Mouse (Mus musculus) left cerebral cortex, adult 8-10 months (tissue): ENCODE results near the gene Abl2. TPM values are rescaled to one million over a fixed set of nuclear protein-coding genes. Genes with fewer than 3 reads are reported as not detected.

Source experiments
- DNase-seq, 2 experiments: peaks; one replicate each; pipeline ENCODE4 v3.0.0; 2022; ENCODE audit warnings: low spot score in 2 of 2
- total RNA-seq, 4 experiments: library from RNA; stranded (reverse); gene quantifications; 2 replicates each; pipeline ENCODE4 v1.2.4; 2022

Abl2 gene
- total RNA-seq, 4 experiments from 2014 or later: 58.0 to 62.1 (median 60.6) TPM

DNA sequence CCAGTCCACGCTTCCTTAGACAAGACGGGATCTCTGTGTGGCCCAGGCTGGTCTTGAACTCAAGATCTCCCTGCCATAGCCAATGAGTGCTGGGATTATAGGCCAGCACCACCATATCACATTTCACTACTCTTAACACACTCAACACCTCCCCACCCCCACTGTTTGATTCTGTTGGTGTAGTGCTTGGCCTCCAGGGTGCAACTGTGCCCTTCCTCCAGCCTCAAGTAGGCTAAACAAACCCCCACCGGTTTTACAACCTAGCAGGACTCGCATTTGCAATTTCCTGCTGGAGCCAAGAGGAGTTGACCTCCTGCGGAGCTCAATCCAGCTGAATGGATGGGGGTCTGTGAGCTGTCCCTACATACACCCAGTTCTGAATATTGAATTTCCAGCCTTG lies 110.0 kb downstream of the Abl2 start:
- no peak for DNase-seq

DNA sequence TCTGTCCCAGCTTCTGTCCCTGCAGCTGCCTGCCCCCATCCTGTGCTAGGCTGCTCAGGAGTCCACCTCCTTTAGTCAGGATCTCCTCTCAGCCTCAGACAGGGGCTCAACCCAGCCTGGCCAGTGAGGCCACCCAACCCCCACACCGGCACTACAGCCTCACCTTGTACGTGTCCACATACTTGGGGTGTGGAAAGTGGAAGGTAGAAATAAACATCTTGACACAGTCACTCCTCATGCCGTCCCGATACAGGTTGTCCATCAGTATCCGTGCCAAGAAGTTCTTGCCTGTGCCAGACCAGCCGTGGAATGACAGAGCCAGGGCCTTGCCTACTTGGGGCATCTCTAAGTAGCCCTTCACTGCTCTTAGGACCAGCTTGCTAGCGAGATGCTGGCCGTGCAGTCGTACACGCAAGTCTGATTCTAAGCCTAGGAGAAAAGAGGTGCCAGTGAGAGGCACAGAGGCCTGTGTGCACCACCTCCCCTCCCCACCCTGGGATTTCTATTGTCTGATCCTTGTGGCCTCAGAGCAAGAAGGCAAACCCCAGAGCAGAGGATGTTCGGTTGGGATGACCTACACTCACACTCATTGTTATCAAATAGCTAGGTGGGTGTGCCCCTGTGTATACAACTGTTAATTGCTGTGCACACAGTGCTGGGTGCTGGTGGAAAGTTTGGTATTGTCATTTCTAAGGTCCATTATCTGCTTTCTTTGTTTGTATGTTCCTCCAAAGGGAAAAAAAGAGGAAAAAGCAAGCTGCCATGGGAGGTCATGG lies 110.8 kb downstream of the Abl2 start:
- no peak for DNase-seq

DNA sequence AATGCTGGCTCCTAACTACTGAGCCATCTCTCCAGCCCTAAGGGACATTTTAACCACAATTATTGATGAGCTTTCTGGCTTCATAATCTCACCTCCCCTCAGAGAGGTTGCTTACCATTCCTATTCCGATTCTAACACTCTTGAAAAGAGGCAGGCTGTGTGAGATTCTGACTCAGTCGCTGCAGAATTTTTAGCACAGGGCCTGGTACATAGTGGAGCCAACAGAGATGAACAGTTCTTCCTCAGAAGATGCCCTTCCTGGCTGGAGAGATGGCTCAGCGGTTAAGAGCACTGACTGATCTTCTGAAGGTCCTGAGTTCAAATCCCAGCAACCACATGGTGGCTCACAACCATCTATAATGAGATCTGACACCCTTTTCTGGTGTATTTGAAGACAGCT lies 113.3 kb downstream of the Abl2 start:
- no peak for DNase-seq

DNA sequence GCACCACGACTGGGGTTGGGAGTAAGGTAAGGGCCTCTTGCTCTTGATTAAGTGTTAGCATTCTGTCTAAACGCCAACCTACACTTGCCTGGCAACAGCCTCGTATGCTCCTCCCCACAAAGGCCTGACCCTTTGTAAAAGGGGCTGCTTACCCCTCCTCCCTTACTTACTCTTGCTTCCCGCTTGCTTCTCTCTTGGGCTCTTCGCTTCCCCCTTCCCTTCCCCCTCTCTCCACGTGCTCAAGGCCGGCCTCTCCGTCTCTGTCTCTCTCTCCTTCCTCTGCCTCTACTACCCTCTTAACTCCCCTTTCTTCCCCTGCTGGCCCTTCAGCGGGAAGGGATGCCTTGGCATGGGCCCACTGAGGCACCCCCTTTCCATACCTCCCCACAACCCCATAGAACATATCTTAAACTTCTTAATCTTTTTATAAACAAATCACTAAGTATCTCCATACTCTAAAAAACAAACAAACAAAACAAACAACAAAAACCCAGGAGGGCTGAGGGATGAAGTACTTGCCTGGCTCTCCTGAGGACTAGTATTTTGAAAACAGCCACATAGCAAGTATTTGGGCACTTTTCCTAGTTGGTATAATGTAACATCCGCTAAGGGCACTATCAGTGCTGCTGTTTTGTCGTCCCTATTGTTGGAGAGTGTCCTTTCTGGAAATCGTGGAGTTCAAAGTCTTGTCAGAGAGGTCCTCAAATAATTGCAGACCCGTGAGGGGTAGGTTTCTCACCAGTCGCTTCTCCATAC lies 114.3 kb downstream of the Abl2 start:
- DNase-seq: no peak

DNA sequence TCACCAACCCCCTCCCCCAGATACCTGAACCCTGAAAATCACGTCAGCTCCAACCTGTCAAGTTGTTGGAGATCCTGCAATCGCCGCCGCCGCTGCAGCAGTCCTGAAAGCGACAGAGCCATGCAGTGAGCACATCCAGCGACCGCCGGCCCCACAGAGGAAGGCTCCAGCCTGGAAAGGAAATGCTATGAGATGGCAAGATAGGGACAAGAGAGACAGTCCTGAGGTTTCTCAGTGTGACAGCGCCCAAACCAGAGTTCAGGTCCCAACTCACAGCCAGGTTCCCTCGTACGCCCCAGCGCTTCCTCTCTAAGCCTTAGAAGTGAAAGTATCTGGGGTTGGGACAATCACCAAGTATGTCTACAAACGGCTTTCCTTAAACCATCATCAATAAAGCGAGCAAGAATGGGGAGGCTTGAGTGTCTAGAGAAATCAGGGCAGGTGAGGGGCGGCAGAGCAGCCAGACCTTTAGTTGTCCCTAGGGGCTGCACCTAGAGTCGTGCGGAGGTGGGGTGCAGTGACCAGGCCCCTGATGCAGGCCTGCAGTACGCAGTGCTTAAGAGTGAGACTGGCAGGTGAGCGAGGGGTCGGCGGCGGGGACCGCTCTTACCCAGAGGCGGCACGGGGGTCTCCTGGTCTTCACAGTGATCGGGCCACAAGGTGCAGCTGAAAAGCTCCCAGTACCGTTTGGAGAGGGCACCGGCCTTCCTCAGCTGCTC lies 115.0 kb downstream of the Abl2 start:
- peak in 1 of 2 experiments; percentile 28 for DNase-seq

DNA sequence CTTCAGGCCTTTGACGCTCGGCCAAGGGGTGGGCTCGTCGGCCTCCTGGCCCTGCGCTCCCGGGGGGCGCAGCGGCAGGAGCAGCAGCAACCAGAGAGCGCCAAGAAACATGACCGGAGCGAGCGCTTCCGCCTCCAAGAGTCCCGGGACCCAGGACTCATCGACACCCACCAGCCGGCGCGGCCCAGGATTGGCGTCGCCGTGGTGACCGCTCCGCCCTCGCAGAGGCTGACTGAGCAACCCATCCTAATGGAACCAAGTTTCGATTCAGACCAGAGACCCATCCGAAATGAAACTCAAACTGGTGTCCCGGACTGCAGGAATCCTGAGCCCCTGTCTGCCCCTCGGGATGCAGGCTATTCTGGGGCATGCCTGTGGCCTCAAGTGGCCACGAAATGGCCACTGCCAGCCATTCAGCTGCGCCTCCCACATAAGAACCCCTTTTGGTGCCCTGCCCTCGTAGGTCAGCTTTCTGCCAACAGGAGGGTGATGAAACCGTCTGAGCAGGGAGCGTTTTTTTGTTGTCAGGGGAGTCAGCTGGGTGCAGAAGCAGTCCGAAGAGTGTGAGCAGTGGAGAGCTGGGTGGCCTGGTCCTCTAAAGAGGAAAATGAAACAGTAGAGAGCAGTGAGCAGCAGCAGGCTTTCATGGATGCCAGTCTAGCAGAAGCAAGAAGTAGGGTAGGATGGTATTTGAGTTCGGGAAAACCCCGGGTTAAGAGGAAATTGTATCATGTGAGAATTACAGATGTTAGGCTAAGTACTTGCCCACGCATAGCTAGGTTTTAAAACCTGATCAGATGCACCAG lies 115.8 kb downstream of the Abl2 start, which contains the start of gene Tor3a:
TSS of gene Tor3a (minus strand) at position 162 of the 806 bp plus-strand sequence.
- DNase-seq: no peak

DNA sequence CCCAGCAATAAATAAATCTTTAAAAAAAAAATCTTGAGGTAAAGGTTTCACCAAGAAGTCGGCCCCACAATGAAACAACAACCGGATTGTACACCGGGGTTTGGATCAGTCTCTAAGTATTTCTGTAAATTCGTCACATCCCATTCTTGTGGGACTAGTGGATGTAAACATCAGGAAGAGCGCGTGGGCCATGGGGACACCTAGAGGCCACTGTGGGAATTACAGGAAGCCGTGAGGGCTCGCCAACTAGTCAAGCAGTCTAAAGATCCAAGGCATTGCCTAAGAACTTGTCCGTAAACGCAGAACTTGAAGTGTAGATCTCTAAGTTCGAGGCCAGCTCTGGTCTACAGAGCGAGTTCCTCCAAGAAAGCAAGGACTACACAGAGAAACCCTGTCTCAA lies 117.6 kb downstream of the Abl2 start:
- DNase-seq: peak in 1 of 2 experiments; percentile 39

DNA sequence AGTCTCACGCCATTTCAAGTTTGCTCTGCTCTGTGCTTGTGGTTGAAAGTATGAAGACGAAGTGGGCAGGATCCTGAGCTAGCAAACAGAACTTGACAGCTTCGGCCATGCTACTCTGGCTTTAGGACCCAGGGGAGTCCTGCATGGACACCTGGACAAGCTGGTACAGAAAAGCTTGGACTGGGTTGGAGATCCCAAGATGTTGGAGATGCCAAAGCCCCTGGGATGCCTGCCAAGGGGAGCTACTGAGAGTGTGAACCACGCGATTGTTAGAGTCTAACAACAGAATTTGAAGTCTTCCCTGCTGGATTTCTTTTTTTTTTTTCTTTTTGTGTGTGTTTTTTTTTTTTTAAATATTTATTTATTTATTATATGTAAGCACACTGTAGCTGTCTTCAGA lies 118.0 kb downstream of the Abl2 start:
- DNase-seq: no peak

DNA sequence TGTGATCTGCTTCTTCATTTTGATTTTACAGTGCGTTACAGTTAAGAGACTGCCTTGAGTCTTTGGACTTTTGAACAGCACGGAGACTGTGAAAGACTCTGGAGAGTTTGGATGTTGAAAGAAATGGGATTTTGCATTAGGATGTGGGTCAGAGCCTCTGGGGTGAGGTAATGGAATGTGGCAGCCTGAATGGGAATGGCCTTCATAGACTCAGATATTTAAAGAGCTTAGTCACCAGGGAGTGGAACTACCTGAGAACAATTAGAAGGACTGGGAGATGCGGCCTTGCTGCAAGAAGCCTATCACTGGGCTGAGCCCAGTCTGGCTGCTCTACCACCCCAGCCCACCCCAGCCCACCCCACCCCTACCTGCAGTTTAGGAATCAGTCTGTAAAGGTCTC lies 118.6 kb downstream of the Abl2 start:
- DNase-seq: no peak

DNA sequence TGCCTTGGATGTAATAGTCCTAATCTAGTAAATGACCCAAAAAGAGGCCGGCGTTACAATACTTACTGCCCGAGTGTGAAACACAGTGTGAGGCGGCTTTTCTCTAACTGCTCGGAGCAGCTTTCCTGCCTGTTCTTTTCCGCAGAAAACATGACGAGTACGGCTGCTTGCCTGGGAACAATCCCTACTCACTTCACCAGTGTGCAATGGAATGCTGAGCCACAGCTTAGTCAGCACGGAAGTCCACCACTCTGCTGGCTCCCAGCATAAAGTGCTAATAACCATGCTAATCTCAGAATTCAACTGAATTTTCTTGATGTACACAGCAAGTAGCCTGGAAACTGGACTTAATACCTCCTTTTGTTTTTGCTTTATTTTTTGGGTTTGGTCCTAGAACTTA lies 121.0 kb downstream of the Abl2 start:
- no peak for DNase-seq

DNA sequence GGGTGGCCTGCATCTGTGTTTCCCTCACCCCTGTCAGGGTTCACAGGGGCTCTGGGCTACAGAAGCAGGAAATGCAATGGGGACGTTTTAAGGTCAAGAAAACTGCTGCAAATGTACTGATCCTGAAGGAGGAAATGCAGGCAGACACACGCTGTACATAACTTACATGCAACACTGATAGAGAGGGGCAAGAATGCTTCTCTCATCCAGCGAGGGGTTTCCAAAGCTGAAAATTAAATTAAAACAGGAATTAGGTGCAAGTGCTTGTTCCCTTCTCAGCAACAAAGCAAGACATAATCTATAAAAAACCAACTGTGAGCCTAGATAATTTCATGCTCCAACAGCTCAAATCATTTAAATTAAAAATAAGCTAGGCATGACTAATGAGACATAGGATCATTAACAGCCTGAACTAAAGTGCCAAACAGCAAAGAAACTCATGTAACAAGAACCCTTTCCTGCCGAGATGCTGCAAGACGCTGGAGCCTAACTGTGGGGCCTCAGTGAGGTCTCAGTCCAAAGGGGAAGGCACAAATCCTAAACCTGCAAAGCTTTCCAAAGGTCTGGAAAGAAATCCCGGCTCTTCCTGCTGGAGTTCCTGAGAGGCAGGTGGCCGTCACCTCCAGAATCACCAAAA lies 127.6 kb downstream of the Abl2 start:
- no peak for DNase-seq

Other genes starting within 250 kb of the Abl2 start
- under 1 TPM; 0.30 to 0.71 (median 0.52) TPM for gene Nphs2, start 248.1 kb upstream of the Abl2 start, total RNA-seq
- gene Gm2000, start 192.7 kb upstream of the Abl2 start, total RNA-seq: 100 to 1,000 TPM; 332 to 421 (median 371) TPM
- gene Axdnd1, start 137.6 kb upstream of the Abl2 start, total RNA-seq: under 1 TPM; 0.15 to 0.70 (median 0.32) TPM
- 10 to 100 TPM; 45.3 to 61.8 (median 49.9) TPM for gene Soat1, start 84.5 kb upstream of the Abl2 start, total RNA-seq
- 10 to 100 TPM; 40.3 to 52.2 (median 46.6) TPM for gene Gm10031, start 34.8 kb upstream of the Abl2 start, total RNA-seq
- gene Tor3a, start 115.6 kb downstream of the Abl2 start, total RNA-seq: 1 to 10 TPM; 5.8 to 8.1 (median 7.8) TPM
- 10 to 100 TPM; 69.0 to 81.1 (median 75.8) TPM for gene Fam20b, start 160.3 kb downstream of the Abl2 start, total RNA-seq